Mouse (Mus musculus): ENCODE data around the gene Phyhd1. TPM values are rescaled to one million over a fixed set of nuclear protein-coding genes. Genes with fewer than 3 reads are reported as not detected.

The Phyhd1 gene
- polyA plus RNA-seq, 2 experiments: 9.8 to 15.9 TPM

GRCm38 (mm10) chr2:30255631-30256395 is 10.2 kb upstream of the Phyhd1 start:
- Histone ChIP-seq H3K4me3 (ENCODE audit: insufficient read depth in 1 of 2, low read depth in 2 of 2, low read length in 2 of 2) (no peak overlapping the region), H3K4me2 (ENCODE audit: low read depth) (no peak overlapping the region), H3K9me3 (ENCODE audit: control insufficient read depth, low read length) (no peaks in the 10 kb centered on the region), H3K36me3 (replicated peaks; ENCODE audit: control insufficient read depth, insufficient read depth, low read depth) (peaks cover 31% of the 10 kb centered on the region), H3K9ac (replicated peaks) (no peak overlapping the region), H3K4me1 (replicated peaks; ENCODE audit: control insufficient read depth in 2 of 2, insufficient read depth in 2 of 2, low read length in 1 of 2) (peaks cover 6 to 15% of the 10 kb centered on the region in 2 experiments; a peak in 3 of 4 replicates), H3K27me3 (ENCODE audit: control insufficient read depth, insufficient read depth, low read length) (no peaks in the 10 kb centered on the region), H3K27ac (no peak overlapping the region)
- DNase-seq (ENCODE audit: low read depth in 3 of 3, low spot score in 3 of 3): no peak
- 90% methylated on average over 42 of the region's 42 CpGs for WGBS (ENCODE audit: insufficient replicate concordance)
- TF ChIP-seq EP300 (IDR thresholded peaks at IDR 0.05; ENCODE audit: low read depth) (no peak), CTCF (IDR thresholded peaks at IDR 0.05; ENCODE audit: low read depth) (no peak)
- no peak for ATAC-seq (ENCODE audit: insufficient read depth)

- Histone ChIP-seq H3K36me3 (replicated peaks; ENCODE audit: control insufficient read depth, insufficient read depth, low read depth) (peaks cover 31% of the 10 kb centered on the region), H3K9ac (replicated peaks) (no peak overlapping the region)
Measured at GRCm38 (mm10) chr2:30256616-30257350, 9.2 kb upstream of the Phyhd1 start.

GRCm38 (mm10) chr2:30257699-30258460 is 8.1 kb upstream of the Phyhd1 start:
- 45% methylated on average over 7 of the region's 7 CpGs for WGBS (ENCODE audit: insufficient replicate concordance)
- DNase-seq (ENCODE audit: low read depth in 3 of 3, low spot score in 3 of 3): no peak
- H3K36me3 ChIP-seq (replicated peaks; ENCODE audit: control insufficient read depth, insufficient read depth, low read depth): peaks cover 39% of the 10 kb centered on the region
- TF ChIP-seq CTCF (IDR thresholded peaks at IDR 0.05; ENCODE audit: low read depth) (no peak), EP300 (IDR thresholded peaks at IDR 0.05; ENCODE audit: low read depth) (no peak)
- H3K4me2 ChIP-seq (ENCODE audit: low read depth): no peak overlapping the region
- no peaks in the 10 kb centered on the region for H3K27me3 ChIP-seq (ENCODE audit: control insufficient read depth, insufficient read depth, low read length)
- no peak overlapping the region for H3K4me3 ChIP-seq (ENCODE audit: insufficient read depth in 1 of 2, low read depth in 2 of 2, low read length in 2 of 2)
- peaks cover 0 to 5% of the 10 kb centered on the region in 2 experiments; a peak in 2 of 4 replicates for H3K4me1 ChIP-seq (replicated peaks; ENCODE audit: control insufficient read depth in 2 of 2, insufficient read depth in 2 of 2, low read length in 1 of 2)
- no peaks in the 10 kb centered on the region for H3K9me3 ChIP-seq (ENCODE audit: control insufficient read depth, low read length)
- H3K9ac ChIP-seq (replicated peaks): no peak overlapping the region
- ATAC-seq (ENCODE audit: insufficient read depth): no peak
- no peak overlapping the region for H3K27ac ChIP-seq

More at GRCm38 (mm10) chr2:30256616-30257350, 9.2 kb upstream of the Phyhd1 start:
- Histone ChIP-seq H3K4me3 (ENCODE audit: insufficient read depth in 1 of 2, low read depth in 2 of 2, low read length in 2 of 2) (no peak overlapping the region), H3K4me1 (replicated peaks; ENCODE audit: control insufficient read depth in 2 of 2, insufficient read depth in 2 of 2, low read length in 1 of 2) (peaks cover 3 to 9% of the 10 kb centered on the region in 2 experiments; a peak in 3 of 4 replicates), H3K27me3 (ENCODE audit: control insufficient read depth, insufficient read depth, low read length) (no peaks in the 10 kb centered on the region), H3K9me3 (ENCODE audit: control insufficient read depth, low read length) (no peaks in the 10 kb centered on the region), H3K27ac (no peak overlapping the region), H3K4me2 (ENCODE audit: low read depth) (no peak overlapping the region)
- TF ChIP-seq EP300 (IDR thresholded peaks at IDR 0.05; ENCODE audit: low read depth) (no peak), CTCF (IDR thresholded peaks at IDR 0.05; ENCODE audit: low read depth) (no peak)
- ATAC-seq (ENCODE audit: insufficient read depth) (no peak), DNase-seq (ENCODE audit: low read depth in 3 of 3, low spot score in 3 of 3) (no peak)
- 92% methylated on average over 30 of the region's 30 CpGs for WGBS (ENCODE audit: insufficient replicate concordance)

GRCm38 (mm10) chr2:30258600-30258999 is 7.4 kb upstream of the Phyhd1 start:
- ATAC-seq (ENCODE audit: insufficient read depth) (no peak), DNase-seq (ENCODE audit: low read depth in 3 of 3, low spot score in 3 of 3) (no peak)
- H3K4me2 ChIP-seq (ENCODE audit: low read depth): no peak overlapping the region
- peaks cover 46% of the 10 kb centered on the region for H3K36me3 ChIP-seq (replicated peaks; ENCODE audit: control insufficient read depth, insufficient read depth, low read depth)
- no peak overlapping the region for H3K9ac ChIP-seq (replicated peaks)
- peaks cover 0 to 5% of the 10 kb centered on the region in 2 experiments; a peak in 2 of 4 replicates for H3K4me1 ChIP-seq (replicated peaks; ENCODE audit: control insufficient read depth in 2 of 2, insufficient read depth in 2 of 2, low read length in 1 of 2)
- WGBS (ENCODE audit: insufficient replicate concordance): 42% methylated on average over 4 of the region's 4 CpGs
- no peaks in the 10 kb centered on the region for H3K27me3 ChIP-seq (ENCODE audit: control insufficient read depth, insufficient read depth, low read length)
- H3K9me3 ChIP-seq (ENCODE audit: control insufficient read depth, low read length): no peaks in the 10 kb centered on the region
- no peak overlapping the region for H3K4me3 ChIP-seq (ENCODE audit: insufficient read depth in 1 of 2, low read depth in 2 of 2, low read length in 2 of 2)
- TF ChIP-seq EP300 (IDR thresholded peaks at IDR 0.05; ENCODE audit: low read depth) (no peak), CTCF (IDR thresholded peaks at IDR 0.05; ENCODE audit: low read depth) (no peak)
- H3K27ac ChIP-seq: no peak overlapping the region

Data from liver, embryonic 14.5 days (tissue).